Mouse (Mus musculus) CH12.LX (cell line): ENCODE measurements around the gene Cryzl2.

Experiments used
- BHLHE40 ChIP-seq: IDR thresholded peaks from 2 replicates; pipeline ENCODE4 v1.6.1; 2011; ENCODE audit warnings: mild to moderate bottlenecking, low read depth, low read length, improper control_type of control experiment
- CHD1 ChIP-seq: IDR thresholded peaks from 2 replicates; pipeline ENCODE4 v1.6.1; 2012; ENCODE audit warnings: low read depth, low read length, improper control_type of control experiment, inconsistent platforms
- CHD2 ChIP-seq: IDR thresholded peaks from 2 replicates; pipeline ENCODE4 v1.6.1; 2011; ENCODE audit warnings: low read length, improper control_type of control experiment
- CTCF ChIP-seq, 2 experiments: IDR thresholded peaks in 1 of 2; conservative IDR thresholded peaks in 1 of 2; 2 replicates each; pipeline ENCODE4 v1.5.1; 2011 to 2012; ENCODE audit warnings: low read depth in 2 of 2, low read length in 2 of 2, improper control_type of control experiment in 1 of 2, inconsistent platforms in 1 of 2, mild to moderate bottlenecking in 1 of 2, moderate library complexity in 1 of 2
- E2F4 ChIP-seq: IDR thresholded peaks from 2 replicates; pipeline ENCODE4 v1.6.1; 2011; ENCODE audit warnings: low read depth, low read length, improper control_type of control experiment; ENCODE audit not compliant: insufficient replicate concordance
- EP300 ChIP-seq: IDR thresholded peaks from 2 replicates; pipeline ENCODE4 v1.6.1; 2011; ENCODE audit warnings: low read length, improper control_type of control experiment
- GABPA ChIP-seq: IDR thresholded peaks from 2 replicates; pipeline ENCODE4 v1.6.1; 2012; ENCODE audit warnings: low read depth, low read length, improper control_type of control experiment, inconsistent platforms; ENCODE audit not compliant: insufficient replicate concordance
- JUN ChIP-seq: IDR thresholded peaks from 2 replicates; pipeline ENCODE4 v1.6.1; 2011; ENCODE audit warnings: low read depth, mild to moderate bottlenecking, low read length, improper control_type of control experiment, moderate library complexity; ENCODE audit not compliant: insufficient read depth
- JUND ChIP-seq: conservative IDR thresholded peaks from 2 replicates; pipeline ENCODE4 v1.6.1; 2011; ENCODE audit warnings: low read depth, low read length, improper control_type of control experiment
- MXI1 ChIP-seq: IDR thresholded peaks from 2 replicates; pipeline ENCODE4 v1.6.1; 2011; ENCODE audit warnings: mild to moderate bottlenecking, low read depth, low read length, improper control_type of control experiment
- MYC ChIP-seq: IDR thresholded peaks from 2 replicates; pipeline ENCODE4 v1.6.1; 2011; ENCODE audit warnings: low read depth, mild to moderate bottlenecking, improper control_type of control experiment, low read length
- POLR2A ChIP-seq: IDR thresholded peaks from 2 replicates; pipeline ENCODE4 v1.6.1; 2011; ENCODE audit warnings: low read depth, mild to moderate bottlenecking, improper control_type of control experiment, low read length

GRCm38 (mm10) chr1:157443723-157444561 is 14.4 kb upstream of the Cryzl2 start:
- no peak for TF ChIP-seq MXI1
- TF ChIP-seq EP300, result no peak
- no peak for TF ChIP-seq CTCF (conservative IDR thresholded peaks at IDR 0.05 in 1 of 2, IDR thresholded peaks at IDR 0.05 in 1 of 2; ENCODE audit: low read depth in 2 of 2, low read length in 2 of 2)
- TF ChIP-seq JUND, result no peak
- no peak for TF ChIP-seq GABPA
- no peak for TF ChIP-seq E2F4
- no peak for TF ChIP-seq JUN
- TF ChIP-seq MYC, result no peak
- TF ChIP-seq CHD2, result no peak
- no peak for TF ChIP-seq POLR2A
- no peak for TF ChIP-seq CHD1
- no peak for TF ChIP-seq BHLHE40
